Mouse (Mus musculus) monocyte, adult 5-6 weeks (primary cell): ENCODE measurements around the gene Poll. TPM values are rescaled to one million over a fixed set of nuclear protein-coding genes. Genes with fewer than 3 reads are reported as not detected.

Experiments
- total RNA-seq: library from RNA; stranded (forward); fragments of 200-1000, 200-491, 200-594 nt; gene quantifications from 3 replicates; pipeline ENCODE4 v1.2.3, GENCODE M21; 2017

Gene Poll
- total RNA-seq, 1 experiment from 2014 or later = 5.7 TPM

Other genes with a start within 250 kb of the Poll start
- 14.2 to 17.9 TPM (median 16.4 TPM) in 3 replicates for gene Btrc, start 196.8 kb downstream of the Poll start, total RNA-seq
- gene Gm17018, start 84 bp upstream of the Poll start, total RNA-seq = 16.6 to 18.7 TPM (median 16.9 TPM) in 3 replicates
- gene Fbxw4, start 99.8 kb upstream of the Poll start, total RNA-seq = 14.7 to 30.1 TPM (median 15.2 TPM) in 3 replicates
- not detected in 3 replicates for gene Fgf8, start 182.4 kb upstream of the Poll start, total RNA-seq
- 33.8 to 73.5 TPM (median 54.3 TPM) in 3 replicates for gene Npm3, start 189.1 kb upstream of the Poll start, total RNA-seq
- 301 to 380 TPM (median 322 TPM) in 3 replicates for gene Mgea5, start 223.3 kb upstream of the Poll start, total RNA-seq